Mouse (Mus musculus) cerebellum, adult 2 months (tissue): ENCODE data around the gene Cd34.

Experiments used
- CTCF ChIP-seq: fragments of 200-500 bp; IDR thresholded peaks from 2 replicates; pipeline ENCODE4 v1.5.1; 2011; ENCODE audit warnings: low read depth, mild to moderate bottlenecking, control low read depth, low read length, moderate library complexity, borderline replicate concordance; ENCODE audit not compliant: insufficient read depth
- POLR2A ChIP-seq: fragments of 200-500 bp; IDR thresholded peaks from 2 replicates; pipeline ENCODE4 v1.6.1; 2011; ENCODE audit warnings: low read length, control low read depth, borderline replicate concordance; ENCODE audit not compliant: insufficient read depth

DNA sequence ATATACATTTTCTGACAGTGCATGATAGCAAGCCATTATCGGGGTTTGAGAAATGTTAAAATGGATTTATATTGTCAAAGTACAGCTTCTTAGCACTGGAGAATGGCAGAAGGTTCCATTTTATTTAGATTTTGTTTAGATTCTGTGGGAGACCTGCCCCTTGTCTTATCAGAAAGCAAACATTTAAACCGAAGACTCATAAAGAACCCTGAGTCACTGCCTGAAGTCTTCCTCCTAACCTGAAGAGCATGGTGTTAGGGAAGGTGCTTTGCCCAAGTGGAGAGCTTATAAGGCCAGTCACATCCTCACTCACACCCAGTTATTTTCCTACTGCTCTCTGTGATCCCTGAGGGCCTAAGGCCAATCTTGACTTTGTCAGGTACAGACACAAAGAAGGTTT is 18.4 kb downstream of the Cd34 start:
- TF ChIP-seq POLR2A, result no peak
- TF ChIP-seq CTCF, result no peak
